In genomic region chr2:166754194-166754593, GRCm38 (mm10) we compare ENCODE assay signal across 1 mouse cellular context.
TF ChIP-seq lines count a peak whose summit lies in the region.

No protein-coding gene starts in this region.

TF ChIP-seq in MEL, 35 proteins besides CTCF, POLR2A, EP300 and RAD21 (continued from another document):
- TF ChIP-seq ZMIZ1 (IDR thresholded peaks at IDR 0.05; ENCODE audit: low read depth, low read length) (no peak), GATA1 (IDR thresholded peaks at IDR 0.05; ENCODE audit: low read depth, low read length) (peak; percentile 61; the same call in 1 of the 2 replicates), ELF1 (IDR thresholded peaks at IDR 0.05; ENCODE audit: low read depth, low read length) (no peak)
